Mouse (Mus musculus) layer of hippocampus, postnatal 10 days (tissue): Measurements from ENCODE around the gene Zfp764. TPM values are rescaled to one million over a fixed set of nuclear protein-coding genes. Genes with fewer than 3 reads are reported as not detected.

Source experiments
- total RNA-seq, 2 experiments: library from RNA; stranded (reverse); gene quantifications; 2 replicates each; pipeline ENCODE4 v1.2.3; 2021

The Zfp764 gene
- total RNA-seq, 2 experiments from 2014 or later, result 4.1 to 4.4 TPM

Other genes with a start within 250 kb of the Zfp764 start
- gene Cd2bp2, start 210.8 kb downstream of the Zfp764 start, total RNA-seq, result 10 to 100 TPM; 70.5 to 75.5 TPM
- gene Tbc1d10b, start 198.4 kb downstream of the Zfp764 start, total RNA-seq, result 10 to 100 TPM; 84.6 to 95.4 TPM
- gene Mylpf, start 197.9 kb downstream of the Zfp764 start, total RNA-seq, result 1 to 10 TPM; 1.3 to 3.3 TPM
- gene Zfp553, start 173.8 kb downstream of the Zfp764 start, total RNA-seq, result 10 to 100 TPM; 19.3 to 19.6 TPM
- gene Sept1, start 173.7 kb downstream of the Zfp764 start, total RNA-seq, result 1 to 10 TPM; 5.5 to 5.9 TPM
- 10 to 100 TPM; 56.7 to 67.0 TPM for gene Zfp771, start 162.5 kb downstream of the Zfp764 start, total RNA-seq
- 10 to 100 TPM; 36.0 to 37.1 TPM for gene Dctpp1, start 146.1 kb downstream of the Zfp764 start, total RNA-seq
- 10 to 100 TPM; 45.7 to 49.4 TPM for gene Sephs2, start 132.8 kb downstream of the Zfp764 start, total RNA-seq
- gene Itgal, start 110.6 kb downstream of the Zfp764 start, total RNA-seq, result under 1 TPM; 0.51 to 0.89 TPM
- 10 to 100 TPM; 11.9 to 13.5 TPM for gene Zfp768, start 61.2 kb downstream of the Zfp764 start, total RNA-seq
- 1 to 10 TPM; 7.3 to 7.5 TPM for gene Zfp747, start 30.8 kb downstream of the Zfp764 start, total RNA-seq
- 1 to 10 TPM; 3.3 TPM for gene 9130019O22Rik, start 19.7 kb downstream of the Zfp764 start, total RNA-seq
- 1 to 10 TPM; 5.4 to 6.4 TPM for gene E430018J23Rik, start 13.2 kb downstream of the Zfp764 start, total RNA-seq
- gene Zfp688, start 15.2 kb upstream of the Zfp764 start, total RNA-seq, result 10 to 100 TPM; 10.0 to 11.7 TPM
- 1 to 10 TPM; 7.5 to 7.7 TPM for gene Zfp689, start 42.3 kb upstream of the Zfp764 start, total RNA-seq
- gene Prr14, start 52.8 kb upstream of the Zfp764 start, total RNA-seq, result 10 to 100 TPM; 31.6 to 34.8 TPM
- gene Fbrs, start 72.4 kb upstream of the Zfp764 start, total RNA-seq, result 10 to 100 TPM; 60.0 to 63.1 TPM
- gene Srcap, start 105.2 kb upstream of the Zfp764 start, total RNA-seq, result 100 to 1,000 TPM; 109 to 111 TPM
- 10 to 100 TPM; 11.2 to 19.2 TPM for gene Gm42715, start 112.8 kb upstream of the Zfp764 start, total RNA-seq
- 1 to 10 TPM in 1 of 2 experiments, under 1 TPM in 1; 0.80 to 2.4 TPM for gene Tmem265, start 154.6 kb upstream of the Zfp764 start, total RNA-seq
- 10 to 100 TPM; 69.4 to 76.3 TPM for gene Phkg2, start 166.5 kb upstream of the Zfp764 start, total RNA-seq
- gene Ccdc189, start 181.8 kb upstream of the Zfp764 start, total RNA-seq, result 10 to 100 TPM; 10.5 to 11.2 TPM
- 10 to 100 TPM; 70.6 to 71.3 TPM for gene Rnf40, start 181.9 kb upstream of the Zfp764 start, total RNA-seq
- gene Zfp629, start 209.0 kb upstream of the Zfp764 start, total RNA-seq, result 10 to 100 TPM; 25.1 to 31.8 TPM